Mouse (Mus musculus) megakaryocyte, embryonic 14.5 days (primary cell): Measurements from ENCODE around the gene Rtp1. TPM values are rescaled to one million over a fixed set of nuclear protein-coding genes. Genes with fewer than 3 reads are reported as not detected.

Source experiments
- H3K27me3 ChIP-seq: replicated peaks from 2 replicates; pipeline ENCODE3; 2012; ENCODE audit warnings: inconsistent platforms
- H3K36me3 ChIP-seq: replicated peaks from 2 replicates; pipeline ENCODE3; 2012; ENCODE audit warnings: low read length, inconsistent platforms, mixed read lengths
- H3K4me1 ChIP-seq: 2 replicates; pipeline ENCODE4 v1.6.1; 2012; ENCODE audit warnings: inconsistent platforms
- H3K4me3 ChIP-seq: replicated peaks from 2 replicates; pipeline ENCODE3; 2012; ENCODE audit warnings: moderate library complexity, mild to moderate bottlenecking, inconsistent platforms
- H3K9me3 ChIP-seq: 2 replicates; pipeline ENCODE4 v1.6.1; 2012; ENCODE audit warnings: inconsistent platforms
- FLI1 ChIP-seq: IDR thresholded peaks from 2 replicates; pipeline ENCODE4 v1.6.1; 2012; ENCODE audit warnings: low read length, inconsistent platforms, mixed read lengths
- GATA1 ChIP-seq: IDR thresholded peaks from 3 replicates; pipeline ENCODE4 v1.6.1; 2012; ENCODE audit warnings: mixed read lengths, low read length, inconsistent platforms, borderline replicate concordance
- polyA plus RNA-seq: library from polyadenylated mRNA; stranded (reverse); fragments of >175 nt; gene quantifications from 2 replicates; pipeline ENCODE4 v1.2.3, GENCODE M21; 2012; ENCODE audit warnings: low replicate concordance; ENCODE audit not compliant: insufficient read depth

Rtp1 gene
- polyA plus RNA-seq: not detected in 2 replicates

DNA sequence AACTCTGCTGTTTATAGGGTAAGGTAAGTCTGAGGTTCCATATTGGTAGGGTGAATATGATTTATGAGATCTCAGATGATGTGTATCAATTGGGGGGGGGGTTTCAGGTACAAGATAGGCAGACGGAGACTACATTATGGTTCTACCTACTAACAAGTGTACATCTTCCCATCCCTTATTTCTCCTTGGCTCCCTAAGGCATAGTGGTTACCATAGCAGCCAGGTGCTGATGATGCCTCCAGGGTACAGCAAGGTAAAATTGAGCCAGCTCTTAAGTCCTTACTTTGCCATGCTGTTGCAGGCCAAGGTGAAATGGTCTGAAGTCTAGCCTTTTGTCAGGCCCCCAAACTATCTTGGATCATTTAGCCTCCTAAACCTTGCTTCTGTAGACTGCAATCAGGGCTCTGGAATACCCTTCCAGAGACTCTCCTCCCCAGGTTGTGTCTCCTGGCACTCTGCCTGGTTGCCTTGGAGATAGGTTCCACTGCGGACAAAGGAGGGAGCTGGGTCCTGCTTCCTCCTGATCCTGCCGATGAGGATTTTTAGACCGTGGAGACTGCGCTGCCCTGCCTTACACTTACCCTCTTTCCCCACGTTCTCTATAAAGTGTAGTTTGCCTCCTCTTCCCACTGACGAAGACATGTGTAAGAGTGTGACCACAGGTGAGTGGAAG is at the start of gene Rtp1:
Rtp1 (plus strand) TSS at position 487 of the 673 bp plus-strand sequence.
- no peaks in the 10 kb centered on the region for H3K27me3 ChIP-seq
- H3K4me1 ChIP-seq: no peaks in the 10 kb centered on the region
- no peak within 1 kb of the TSS for H3K4me3 ChIP-seq
- TF ChIP-seq GATA1: no peak
- no peak for TF ChIP-seq FLI1
- H3K9me3 ChIP-seq: no peaks in the 10 kb centered on the region
- H3K36me3 ChIP-seq: no peaks in the 10 kb centered on the region

DNA sequence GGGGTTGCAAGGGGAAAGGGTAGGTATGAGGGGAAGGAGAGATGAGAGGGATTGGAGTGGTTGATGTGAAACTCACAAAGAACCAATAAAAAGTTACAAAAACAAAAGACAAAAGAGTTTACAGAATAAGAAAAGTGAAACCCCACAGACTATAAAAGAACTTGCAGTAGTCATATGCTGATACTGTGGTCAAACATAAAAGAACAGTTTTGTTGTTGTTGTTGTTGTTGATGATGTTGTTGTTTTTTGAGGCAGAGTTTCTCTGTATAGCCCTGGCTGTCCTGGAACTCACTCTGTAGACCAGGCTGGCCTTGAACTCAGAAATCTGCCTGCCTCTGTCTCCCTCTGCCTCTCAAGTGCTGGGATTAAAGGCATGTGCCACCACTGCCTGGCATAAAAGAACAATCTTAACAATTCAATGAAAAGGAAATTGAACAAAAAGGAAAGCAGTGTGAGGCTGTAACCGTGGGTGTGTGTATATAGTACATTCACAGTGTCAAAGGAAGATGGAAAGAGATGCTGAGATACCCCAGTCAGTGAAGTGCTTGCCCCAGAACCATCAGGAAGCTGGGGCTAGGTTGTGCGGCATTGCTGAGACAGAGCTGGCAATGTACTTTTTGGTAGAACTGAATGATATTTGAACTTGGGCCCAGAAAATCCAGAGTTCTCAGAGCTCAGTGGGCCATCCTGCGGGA is 49.2 kb upstream of the Rtp1 start:
- no peaks in the 10 kb centered on the region for H3K4me1 ChIP-seq
- peaks cover 26% of the 10 kb centered on the region for H3K9me3 ChIP-seq
- H3K27me3 ChIP-seq: peaks cover 9% of the 10 kb centered on the region
- no peak overlapping the region for H3K4me3 ChIP-seq
- H3K36me3 ChIP-seq: no peaks in the 10 kb centered on the region
- TF ChIP-seq FLI1 (no peak), GATA1 (no peak)

DNA sequence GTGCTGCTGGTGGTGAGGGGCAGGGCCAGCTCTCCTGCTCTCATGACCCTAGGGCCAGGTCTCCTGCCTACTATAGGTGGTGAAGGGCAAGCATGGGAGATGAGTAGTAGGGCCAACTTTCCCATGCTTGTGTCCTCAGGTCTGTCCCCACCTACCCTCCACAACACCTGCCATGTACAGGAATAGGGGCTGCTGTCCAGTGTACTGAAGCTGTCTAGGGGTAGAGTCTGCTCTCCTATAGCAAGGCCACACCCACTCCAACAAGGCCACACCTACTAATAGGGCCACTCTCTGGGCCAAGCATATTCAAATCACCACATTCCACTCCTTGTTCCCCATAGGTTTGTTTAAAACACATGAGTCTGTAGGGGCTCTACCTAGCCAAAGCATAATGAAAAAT is 44.6 kb upstream of the Rtp1 start:
- Histone ChIP-seq H3K9me3 (peaks cover 22% of the 10 kb centered on the region), H3K4me3 (peak overlapping the region; percentile 50), H3K4me1 (no peaks in the 10 kb centered on the region), H3K36me3 (no peaks in the 10 kb centered on the region), H3K27me3 (peaks cover 3% of the 10 kb centered on the region)
- TF ChIP-seq GATA1 (no peak), FLI1 (no peak)

DNA sequence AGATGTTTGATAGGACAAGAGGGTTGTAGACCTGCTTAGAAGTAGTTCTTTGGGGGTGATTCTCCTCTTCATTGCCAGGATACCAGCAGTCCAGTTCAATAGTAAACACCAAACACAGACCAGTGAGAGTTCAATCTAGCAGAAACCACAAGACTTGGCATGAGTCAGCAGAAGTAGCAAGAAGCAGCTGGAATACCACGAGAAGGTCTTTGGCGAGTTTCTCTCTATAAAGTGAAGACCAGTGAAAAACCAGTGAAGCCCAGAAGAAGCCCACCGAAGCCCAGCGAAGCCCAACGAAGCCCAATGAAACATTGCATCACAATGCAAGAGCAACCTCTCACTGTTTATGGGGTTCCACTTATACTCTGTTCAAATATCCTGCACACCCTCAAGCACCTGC is 31.0 kb upstream of the Rtp1 start:
- peaks cover 18% of the 10 kb centered on the region for H3K9me3 ChIP-seq
- TF ChIP-seq FLI1 (no peak), GATA1 (no peak)
- peaks cover 2% of the 10 kb centered on the region for H3K27me3 ChIP-seq
- no peaks in the 10 kb centered on the region for H3K36me3 ChIP-seq
- H3K4me3 ChIP-seq: no peak overlapping the region
- H3K4me1 ChIP-seq: peaks cover 28% of the 10 kb centered on the region

DNA sequence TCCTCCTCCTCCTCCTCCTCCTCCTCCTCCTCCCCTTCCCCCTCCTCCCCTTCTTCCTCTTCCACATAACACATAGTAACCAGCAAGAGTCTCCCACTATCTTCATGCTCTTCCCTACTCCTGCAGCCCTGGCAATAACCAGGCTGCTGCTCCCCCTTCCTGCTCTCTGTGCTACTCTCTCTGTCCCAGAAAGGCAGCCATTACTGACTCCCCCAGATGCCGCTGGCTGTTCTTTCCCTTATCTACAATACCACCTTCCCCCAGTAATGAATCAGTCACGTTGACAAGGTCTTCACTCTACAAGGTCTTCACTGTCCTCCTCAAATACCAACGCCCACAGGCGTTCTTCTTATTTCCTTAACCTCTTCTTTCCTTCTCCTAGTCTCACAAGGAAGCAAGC is 27.5 kb upstream of the Rtp1 start:
- Histone ChIP-seq H3K36me3 (no peaks in the 10 kb centered on the region), H3K9me3 (peaks cover 15% of the 10 kb centered on the region), H3K4me3 (no peak overlapping the region), H3K27me3 (no peaks in the 10 kb centered on the region), H3K4me1 (peaks cover 30% of the 10 kb centered on the region)
- no peak for TF ChIP-seq GATA1

DNA sequence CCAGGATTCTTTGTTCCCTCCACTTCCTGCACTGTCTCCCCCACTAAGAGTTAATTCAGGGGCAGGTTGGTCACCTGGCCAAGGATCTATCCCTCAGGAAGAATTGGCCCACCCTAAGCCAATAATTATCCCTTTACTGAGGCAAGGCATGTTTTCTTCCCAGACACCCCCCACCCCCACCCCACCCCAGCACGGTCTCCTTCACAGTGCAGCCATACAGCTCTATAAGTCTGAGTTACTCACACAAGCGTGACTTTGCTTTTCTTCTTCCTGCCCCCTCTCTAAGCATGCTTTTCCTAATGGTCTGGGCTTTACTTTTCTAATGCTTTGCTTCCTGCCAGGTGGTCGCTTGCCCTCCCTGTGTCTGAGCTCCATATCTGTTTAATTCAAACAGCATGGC is 27.0 kb upstream of the Rtp1 start:
- Histone ChIP-seq H3K27me3 (no peaks in the 10 kb centered on the region), H3K4me3 (no peak overlapping the region)
- no peak for TF ChIP-seq FLI1
- no peak for TF ChIP-seq GATA1

DNA sequence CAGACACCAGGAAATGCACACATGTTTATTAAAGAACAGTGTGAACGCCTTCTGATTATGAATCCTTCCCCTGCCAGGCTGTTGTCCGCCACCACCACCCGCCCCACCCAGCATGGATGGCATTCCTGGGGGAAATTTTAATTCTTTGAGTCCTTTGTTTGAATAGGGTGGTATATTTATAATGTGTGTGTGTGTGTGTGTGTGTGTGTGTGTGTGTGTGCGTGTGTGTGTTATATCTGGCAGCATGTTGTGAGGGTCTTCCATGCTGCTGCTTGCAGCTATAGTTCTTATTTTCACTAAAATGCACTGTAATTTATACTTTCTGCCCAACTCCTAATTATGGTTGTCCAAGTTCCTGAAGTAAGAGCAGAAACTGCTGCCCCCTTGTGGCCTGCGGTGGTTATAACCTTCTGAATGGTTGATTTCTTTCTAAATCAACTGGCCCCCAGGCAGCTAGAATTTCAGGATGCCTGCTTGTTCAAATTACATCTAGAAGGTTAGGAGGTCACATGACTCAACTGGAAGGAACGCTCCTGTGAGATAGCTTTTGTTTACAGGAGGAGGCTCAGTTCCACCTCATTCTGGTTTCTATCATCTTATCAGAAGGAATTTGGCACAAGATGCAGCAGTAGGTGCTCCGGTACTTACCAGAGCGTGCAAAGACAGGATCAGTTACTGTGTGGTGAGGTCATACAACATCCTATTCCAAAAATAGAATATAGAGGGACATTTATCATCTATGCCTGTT is 25.8 kb upstream of the Rtp1 start:
- Histone ChIP-seq H3K4me1 (peaks cover 25% of the 10 kb centered on the region), H3K27me3 (no peaks in the 10 kb centered on the region), H3K36me3 (no peaks in the 10 kb centered on the region), H3K4me3 (no peak overlapping the region), H3K9me3 (peaks cover 11% of the 10 kb centered on the region)
- TF ChIP-seq FLI1 (no peak), GATA1 (no peak)

More for the DNA sequence above, 27.0 kb upstream of the Rtp1 start:
- H3K9me3 ChIP-seq: peaks cover 15% of the 10 kb centered on the region
- H3K4me1 ChIP-seq: peaks cover 30% of the 10 kb centered on the region
- no peaks in the 10 kb centered on the region for H3K36me3 ChIP-seq

DNA sequence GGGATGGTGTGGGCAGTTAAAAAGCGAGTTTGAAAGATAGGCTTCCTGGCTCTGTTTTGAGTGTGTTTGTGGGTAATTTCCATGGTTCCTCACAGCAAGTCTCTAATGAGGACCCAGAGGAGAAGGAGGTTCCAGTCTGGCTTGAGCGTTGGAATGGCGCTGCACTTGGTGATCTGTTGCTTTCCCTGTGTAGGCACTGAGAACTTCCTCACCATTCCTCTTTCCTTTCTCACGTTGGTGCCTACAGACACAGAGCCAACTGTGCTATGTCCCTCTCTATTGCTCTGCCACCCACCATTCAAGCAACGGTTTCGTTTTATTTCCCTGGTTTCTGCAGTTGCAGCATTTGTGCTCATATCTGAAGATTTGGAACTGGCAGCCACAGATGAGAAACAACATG is 16.0 kb upstream of the Rtp1 start:
- Histone ChIP-seq H3K9me3 (peaks cover 7% of the 10 kb centered on the region; the same call in 1 of the 2 replicates), H3K4me3 (no peak overlapping the region), H3K36me3 (no peaks in the 10 kb centered on the region), H3K4me1 (no peaks in the 10 kb centered on the region), H3K27me3 (peaks cover 1% of the 10 kb centered on the region)
- TF ChIP-seq GATA1 (no peak), FLI1 (no peak)

DNA sequence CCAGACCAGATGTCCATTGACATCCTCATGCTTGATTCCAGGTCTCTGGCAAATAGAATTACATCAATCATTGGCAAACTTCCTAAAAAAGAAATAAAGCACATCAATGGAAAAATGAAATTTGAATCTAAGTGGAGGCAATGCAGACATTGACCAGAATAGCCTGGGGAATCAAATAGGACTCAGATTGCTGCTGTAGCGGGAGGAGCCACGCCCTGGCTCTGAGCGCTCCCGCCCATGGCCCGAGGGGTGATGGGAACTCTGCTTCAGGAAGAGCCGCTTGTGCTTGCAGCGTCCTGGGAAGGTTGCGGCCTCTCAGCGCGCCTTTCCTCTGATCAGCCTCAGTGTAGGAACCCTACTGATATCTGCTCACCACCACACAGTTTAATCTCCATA is 12.7 kb upstream of the Rtp1 start:
- Histone ChIP-seq H3K27me3 (peaks cover 4% of the 10 kb centered on the region), H3K9me3 (peaks cover 12% of the 10 kb centered on the region), H3K36me3 (no peaks in the 10 kb centered on the region), H3K4me1 (no peaks in the 10 kb centered on the region), H3K4me3 (no peak overlapping the region)
- TF ChIP-seq FLI1: no peak
- no peak for TF ChIP-seq GATA1

DNA sequence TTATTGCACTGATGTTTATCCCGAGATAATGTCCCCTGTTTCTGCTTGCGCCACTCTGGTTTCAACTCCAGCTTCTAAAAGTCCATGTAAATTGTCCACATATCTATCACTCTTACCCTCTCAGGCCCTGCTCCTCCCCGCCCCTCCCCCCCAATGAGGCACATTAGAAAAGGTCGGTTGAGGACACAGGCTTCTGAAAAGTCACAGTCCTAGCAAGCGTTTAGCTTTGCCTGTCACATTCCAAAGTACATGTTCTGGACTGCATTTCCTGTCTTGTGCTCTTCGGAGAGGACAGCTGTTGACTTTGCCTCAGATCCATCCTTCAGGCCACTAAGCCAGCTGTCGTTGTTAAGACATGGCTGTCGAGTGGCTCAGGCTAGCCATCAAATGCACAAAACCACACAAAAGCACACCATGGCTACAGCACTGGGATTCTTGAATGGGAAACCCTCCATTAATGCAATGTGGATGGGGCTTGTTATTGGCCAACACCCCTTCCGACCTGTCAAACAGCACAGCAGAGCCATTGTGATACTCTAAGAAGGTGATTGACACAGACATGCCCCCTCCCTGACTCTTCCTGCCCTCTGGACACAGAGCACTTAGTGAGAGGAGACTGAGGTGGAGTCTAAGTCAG is 12.2 kb upstream of the Rtp1 start:
- peaks cover 12% of the 10 kb centered on the region for H3K9me3 ChIP-seq
- TF ChIP-seq FLI1 (no peak), GATA1 (no peak)
- H3K4me3 ChIP-seq: no peak overlapping the region
- H3K27me3 ChIP-seq: peaks cover 4% of the 10 kb centered on the region
- no peaks in the 10 kb centered on the region for H3K36me3 ChIP-seq
- no peaks in the 10 kb centered on the region for H3K4me1 ChIP-seq
